Mouse (Mus musculus) midbrain, embryonic 15.5 days (tissue): ENCODE data around the gene Espn. TPM values are rescaled to one million over a fixed set of nuclear protein-coding genes. Genes with fewer than 3 reads are reported as not detected.
A peak's percentile ranks its signal among the peaks of the same experiment; 100 is the strongest.

Experiments used
- ATAC-seq: fragments of 200-750 bp; cut with Nextera tagmentation; replicated peaks from 2 replicates; pipeline ENCODE4 v1.8.0; 2017; ENCODE audit warnings: moderate TSS enrichment
- H3K27ac ChIP-seq: fragments of 300-500 bp; sonication (generic); 2 replicates; pipeline ENCODE4 v1.5.1; 2015; ENCODE audit warnings: mild to moderate bottlenecking, inconsistent platforms
- H3K27me3 ChIP-seq: fragments of 300-500 bp; sonication (generic); replicated peaks from 2 replicates; pipeline ENCODE4 v1.6.1; 2015; ENCODE audit warnings: inconsistent platforms
- H3K36me3 ChIP-seq: fragments of 300-500 bp; sonication (generic); replicated peaks from 2 replicates; pipeline ENCODE4 v1.6.1; 2015; ENCODE audit warnings: inconsistent platforms
- H3K4me1 ChIP-seq: fragments of 300-500 bp; sonication (generic); 2 replicates; pipeline ENCODE4 v1.6.1; 2015; ENCODE audit warnings: inconsistent platforms
- H3K4me2 ChIP-seq: fragments of 300-500 bp; sonication (generic); 2 replicates; pipeline ENCODE4 v1.6.1; 2015; ENCODE audit warnings: inconsistent platforms, mild to moderate bottlenecking, moderate library complexity
- H3K4me3 ChIP-seq: fragments of 300-500 bp; sonication (generic); 2 replicates; pipeline ENCODE4 v1.5.1; 2015; ENCODE audit warnings: mild to moderate bottlenecking, inconsistent platforms
- H3K9ac ChIP-seq: fragments of 300-500 bp; sonication (generic); 2 replicates; pipeline ENCODE4 v1.6.1; 2015; ENCODE audit warnings: mild to moderate bottlenecking, inconsistent platforms
- H3K9me3 ChIP-seq: fragments of 300-500 bp; sonication (generic); 2 replicates; pipeline ENCODE4 v1.6.1; 2016; ENCODE audit warnings: inconsistent platforms
- WGBS: fragments of 180-500 bp; shearing (Covaris S2); methylation state at CpG from one replicate; pipeline ENCODE4 v1.1.7; 2015; ENCODE audit warnings: mixed read lengths; 5-methylcytosine and 5-hydroxymethylcytosine counted together
- polyA plus RNA-seq: library from polyadenylated mRNA; unstranded; fragments of >200 nt; fragmentation: Nextera tagmentation; extraction: Ambion mirVana; gene quantifications from 2 replicates; pipeline ENCODE4 v1.2.1, GENCODE M21; 2015

The Espn gene
- polyA plus RNA-seq, 1 experiment from 2014 or later: 0.13 TPM

GRCm38 (mm10) chr4:152176638-152177037 lies 24.5 kb upstream of the Espn start:
- H3K27me3 ChIP-seq: peaks cover 26% of the 10 kb centered on the region
- no peaks in the 10 kb centered on the region for H3K9me3 ChIP-seq
- peaks cover 27% of the 10 kb centered on the region for H3K4me1 ChIP-seq
- ATAC-seq: no peak
- 78% methylated on average over 3 of the region's 3 CpGs for WGBS
- H3K27ac ChIP-seq: no peak overlapping the region
- H3K36me3 ChIP-seq: no peaks in the 10 kb centered on the region; the same call in 1 of the 2 replicates
- no peak overlapping the region for H3K9ac ChIP-seq
- H3K4me2 ChIP-seq: no peak overlapping the region
- H3K4me3 ChIP-seq: no peak overlapping the region

- Histone ChIP-seq H3K4me2 (no peak overlapping the region), H3K27ac (no peak overlapping the region), H3K27me3 (peaks cover 30% of the 10 kb centered on the region), H3K9ac (no peak overlapping the region), H3K36me3 (no peaks in the 10 kb centered on the region), H3K9me3 (no peaks in the 10 kb centered on the region), H3K4me1 (peaks cover 8% of the 10 kb centered on the region), H3K4me3 (no peak overlapping the region)
- WGBS: 90% methylated on average over 9 of the region's 9 CpGs
- ATAC-seq: no peak
These were observed 21.8 kb upstream of the Espn start for GRCm38 (mm10) chr4:152173956-152174355.

GRCm38 (mm10) chr4:152173041-152173440 lies 20.9 kb upstream of the Espn start:
- no peaks in the 10 kb centered on the region for H3K9me3 ChIP-seq

GRCm38 (mm10) chr4:152171543-152171942 lies 19.4 kb upstream of the Espn start:
- Histone ChIP-seq H3K4me1 (no peaks in the 10 kb centered on the region), H3K4me3 (no peak overlapping the region), H3K27me3 (peaks cover 28% of the 10 kb centered on the region), H3K4me2 (no peak overlapping the region), H3K36me3 (no peaks in the 10 kb centered on the region), H3K27ac (no peak overlapping the region), H3K9me3 (no peaks in the 10 kb centered on the region), H3K9ac (no peak overlapping the region)
- WGBS: 87% methylated on average over 6 of the region's 6 CpGs
- ATAC-seq: no peak

More at GRCm38 (mm10) chr4:152173041-152173440, 20.9 kb upstream of the Espn start:
- no peak overlapping the region for H3K27ac ChIP-seq
- H3K4me2 ChIP-seq: no peak overlapping the region
- no peaks in the 10 kb centered on the region for H3K36me3 ChIP-seq
- H3K27me3 ChIP-seq: peaks cover 30% of the 10 kb centered on the region
- no peak overlapping the region for H3K4me3 ChIP-seq
- no peak overlapping the region for H3K9ac ChIP-seq
- peaks cover 6% of the 10 kb centered on the region for H3K4me1 ChIP-seq
- ATAC-seq: no peak
- WGBS: 2% methylated on average over 5 of the region's 5 CpGs

- Histone ChIP-seq H3K4me2 (no peak overlapping the region), H3K4me3 (no peak overlapping the region), H3K27ac (no peak overlapping the region), H3K27me3 (peaks cover 21% of the 10 kb centered on the region), H3K4me1 (no peaks in the 10 kb centered on the region), H3K36me3 (no peaks in the 10 kb centered on the region), H3K9me3 (no peaks in the 10 kb centered on the region), H3K9ac (no peak overlapping the region)
- ATAC-seq: no peak
- WGBS: 87% methylated on average over 10 of the region's 10 CpGs
These were observed 18.1 kb upstream of the Espn start for GRCm38 (mm10) chr4:152170286-152170685.

GRCm38 (mm10) chr4:152169103-152169502 lies 16.9 kb upstream of the Espn start:
- ATAC-seq: no peak
- no peaks in the 10 kb centered on the region for H3K36me3 ChIP-seq
- 81% methylated on average over 7 of the region's 7 CpGs for WGBS
- no peak overlapping the region for H3K9ac ChIP-seq
- no peak overlapping the region for H3K4me2 ChIP-seq
- no peaks in the 10 kb centered on the region for H3K4me1 ChIP-seq
- H3K27me3 ChIP-seq: peaks cover 14% of the 10 kb centered on the region
- no peak overlapping the region for H3K27ac ChIP-seq
- no peak overlapping the region for H3K4me3 ChIP-seq
- H3K9me3 ChIP-seq: no peaks in the 10 kb centered on the region

GRCm38 (mm10) chr4:152168052-152168451 lies 15.9 kb upstream of the Espn start:
- H3K9ac ChIP-seq: no peak overlapping the region
- no peak overlapping the region for H3K4me3 ChIP-seq
- H3K4me2 ChIP-seq: no peak overlapping the region
- no peaks in the 10 kb centered on the region for H3K4me1 ChIP-seq
- no peaks in the 10 kb centered on the region for H3K9me3 ChIP-seq
- H3K36me3 ChIP-seq: no peaks in the 10 kb centered on the region
- H3K27me3 ChIP-seq: peaks cover 18% of the 10 kb centered on the region
- no peak overlapping the region for H3K27ac ChIP-seq
- ATAC-seq: no peak
- WGBS: 30% methylated on average over 8 of the region's 8 CpGs

GRCm38 (mm10) chr4:152165036-152165931 lies 13.1 kb upstream of the Espn start:
- no peak overlapping the region for H3K9ac ChIP-seq
- H3K9me3 ChIP-seq: no peaks in the 10 kb centered on the region
- no peak overlapping the region for H3K27ac ChIP-seq
- no peaks in the 10 kb centered on the region for H3K4me1 ChIP-seq
- H3K4me3 ChIP-seq: no peak overlapping the region
- H3K36me3 ChIP-seq: no peaks in the 10 kb centered on the region
- 28% methylated on average over 22 of the region's 22 CpGs for WGBS
- no peak overlapping the region for H3K4me2 ChIP-seq
- ATAC-seq: no peak
- peaks cover 38% of the 10 kb centered on the region for H3K27me3 ChIP-seq

GRCm38 (mm10) chr4:152162748-152163147 lies 10.6 kb upstream of the Espn start:
- H3K4me3 ChIP-seq: no peak overlapping the region
- WGBS: 95% methylated on average over 2 of the region's 2 CpGs
- no peaks in the 10 kb centered on the region for H3K36me3 ChIP-seq
- no peak overlapping the region for H3K9ac ChIP-seq
- ATAC-seq: no peak
- H3K4me1 ChIP-seq: peaks cover 17% of the 10 kb centered on the region
- H3K27me3 ChIP-seq: peaks cover 59% of the 10 kb centered on the region
- no peak overlapping the region for H3K27ac ChIP-seq
- no peak overlapping the region for H3K4me2 ChIP-seq
- H3K9me3 ChIP-seq: no peaks in the 10 kb centered on the region

GRCm38 (mm10) chr4:152161601-152162000 lies 9.4 kb upstream of the Espn start:
- peaks cover 69% of the 10 kb centered on the region for H3K27me3 ChIP-seq
- WGBS: 81% methylated on average over 6 of the region's 6 CpGs
- no peaks in the 10 kb centered on the region for H3K36me3 ChIP-seq
- H3K9me3 ChIP-seq: no peaks in the 10 kb centered on the region
- H3K9ac ChIP-seq: no peak overlapping the region
- H3K4me2 ChIP-seq: no peak overlapping the region
- peaks cover 17% of the 10 kb centered on the region for H3K4me1 ChIP-seq
- no peak overlapping the region for H3K4me3 ChIP-seq
- ATAC-seq: no peak
- H3K27ac ChIP-seq: no peak overlapping the region

GRCm38 (mm10) chr4:152160748-152161147 lies 8.6 kb upstream of the Espn start:
- no peak for ATAC-seq
- no peak overlapping the region for H3K4me3 ChIP-seq

GRCm38 (mm10) chr4:152159285-152159678 lies 7.1 kb upstream of the Espn start:
- ATAC-seq: no peak
- H3K36me3 ChIP-seq: no peaks in the 10 kb centered on the region
- H3K27ac ChIP-seq: no peak overlapping the region
- no peaks in the 10 kb centered on the region for H3K9me3 ChIP-seq
- H3K4me2 ChIP-seq: peak overlapping the region; percentile 12; the same call in 1 of the 2 replicates
- H3K9ac ChIP-seq: no peak overlapping the region
- peaks cover 79% of the 10 kb centered on the region for H3K27me3 ChIP-seq
- peaks cover 17% of the 10 kb centered on the region for H3K4me1 ChIP-seq
- peak overlapping the region; percentile 12; the same call in 1 of the 2 replicates for H3K4me3 ChIP-seq
- 3% methylated on average over 19 of the region's 19 CpGs for WGBS

More at GRCm38 (mm10) chr4:152160748-152161147, 8.6 kb upstream of the Espn start:
- H3K27me3 ChIP-seq: peaks cover 72% of the 10 kb centered on the region
- peaks cover 17% of the 10 kb centered on the region for H3K4me1 ChIP-seq
- H3K4me2 ChIP-seq: no peak overlapping the region
- WGBS: 28% methylated on average over 4 of the region's 4 CpGs
- H3K27ac ChIP-seq: no peak overlapping the region
- H3K9ac ChIP-seq: no peak overlapping the region
- no peaks in the 10 kb centered on the region for H3K36me3 ChIP-seq
- H3K9me3 ChIP-seq: no peaks in the 10 kb centered on the region
